Mouse (Mus musculus) Patski (cell line): ENCODE results near the gene Tex264. TPM values are rescaled to one million over a fixed set of nuclear protein-coding genes. Genes with fewer than 3 reads are reported as not detected.

Source experiments
- ATAC-seq: fragments of 100-300 bp; one replicate; pipeline ENCODE4 v1.8.0; 2021
- CTCF ChIA-PET: fragments of 350-600 bp; sonication (Branson Sonifier 250); formaldehyde crosslinking; loops from one replicate; lab custom pipeline; 2022; ENCODE audit warnings: inconsistent platforms; lab: Charles Lee
- POLR2A ChIA-PET: fragments of 350-600 bp; sonication (Branson Sonifier 250); formaldehyde crosslinking; loops from one replicate; lab custom pipeline; 2022; ENCODE audit warnings: antibody characterized with exemption, inconsistent platforms; lab: Charles Lee
- DNase-seq: peaks from one replicate; pipeline ENCODE4 v3.0.0-alpha.2; 2011; ENCODE audit warnings: low read depth, low spot score
- H3K27me3 ChIP-seq: fragments of 371-371 bp; one replicate; pipeline ENCODE4 v1.5.1; 2021
- CTCF ChIP-seq: fragments of 100-300 bp; IDR thresholded peaks from one replicate; pipeline ENCODE4 v1.5.1; 2021
- in situ Hi-C: fragments of 300-500 bp; cut with MboI; formaldehyde crosslinking; loops from 3 replicates; pipeline ENCODE4 v1.11.1; 2018; ENCODE audit warnings: low pct_unique_long_range_greater_than_20kb, mixed read lengths
- polyA plus RNA-seq: library from polyadenylated mRNA; unstranded; gene quantifications from one replicate; pipeline ENCODE4 v1.2.3, GENCODE M21; 2021

Tex264 gene
- polyA plus RNA-seq, 1 experiment from 2014 or later: 162 TPM

DNA sequence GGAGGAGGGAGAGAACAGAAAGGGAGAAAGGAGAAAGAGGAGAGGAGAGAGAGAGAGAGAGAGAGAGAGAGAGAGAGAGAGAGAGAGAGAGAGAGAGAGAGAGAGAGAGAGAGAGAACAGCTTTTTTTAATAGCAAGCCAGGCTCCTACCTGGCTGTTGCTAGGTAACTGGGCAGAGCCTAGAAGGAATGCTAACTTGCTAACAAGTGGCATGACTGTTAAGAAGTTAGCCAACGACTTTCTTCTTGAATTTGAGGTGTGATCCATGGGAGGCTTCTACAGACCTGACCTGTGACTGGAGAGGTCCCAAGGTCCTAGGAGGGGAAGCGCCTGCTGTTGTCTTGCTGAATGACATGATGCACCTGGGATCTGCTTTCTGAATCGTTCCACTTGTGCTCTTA lies 71.1 kb downstream of the Tex264 start:
- POLR2A ChIA-PET: interaction anchor here (1.1 kb wide), 1 partner anchor 102 kb away, joined by 3 read pairs; no protein-coding TSS in a partner anchor
- no peak for DNase-seq
- ATAC-seq: no peak

DNA sequence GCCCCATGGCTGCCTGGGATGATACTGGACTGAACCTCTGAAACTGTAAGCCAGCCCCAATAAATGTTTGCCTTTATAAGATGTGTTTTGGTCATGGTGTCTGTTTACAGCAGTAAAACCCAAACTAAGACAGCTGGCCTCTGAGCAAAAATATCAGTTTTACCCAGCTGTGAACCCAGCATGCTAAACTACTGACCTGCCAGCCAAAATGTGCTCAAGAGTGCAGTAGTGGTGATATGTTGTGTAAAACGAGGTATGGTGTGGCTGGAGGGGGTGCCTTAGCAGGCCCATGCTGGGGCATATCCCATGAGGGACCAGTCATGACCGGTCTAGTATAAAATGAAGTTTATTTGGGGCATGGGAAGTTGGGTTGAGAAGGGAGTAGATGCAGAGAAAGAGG lies 71.8 kb downstream of the Tex264 start:
- POLR2A ChIA-PET: interaction anchor here (0.5 kb wide), 1 partner anchor 22 kb away, joined by 3 read pairs; no protein-coding TSS in a partner anchor
- TF ChIP-seq CTCF: no peak
- ATAC-seq (no peak), DNase-seq (no peak)
- H3K27me3 ChIP-seq: peaks cover 33% of the 10 kb centered on the region
- CTCF ChIA-PET: no interaction called here
- in situ Hi-C loops: no loop called here

More for the DNA sequence above, 71.1 kb downstream of the Tex264 start:
- H3K27me3 ChIP-seq: peaks cover 33% of the 10 kb centered on the region
- CTCF ChIA-PET: interaction anchor here (1.9 kb wide), 1 partner anchor 11 kb away, joined by 6 read pairs; the partner anchor contains the start of gene Iqcf6
- no peak for TF ChIP-seq CTCF
- in situ Hi-C loops: no loop called here

DNA sequence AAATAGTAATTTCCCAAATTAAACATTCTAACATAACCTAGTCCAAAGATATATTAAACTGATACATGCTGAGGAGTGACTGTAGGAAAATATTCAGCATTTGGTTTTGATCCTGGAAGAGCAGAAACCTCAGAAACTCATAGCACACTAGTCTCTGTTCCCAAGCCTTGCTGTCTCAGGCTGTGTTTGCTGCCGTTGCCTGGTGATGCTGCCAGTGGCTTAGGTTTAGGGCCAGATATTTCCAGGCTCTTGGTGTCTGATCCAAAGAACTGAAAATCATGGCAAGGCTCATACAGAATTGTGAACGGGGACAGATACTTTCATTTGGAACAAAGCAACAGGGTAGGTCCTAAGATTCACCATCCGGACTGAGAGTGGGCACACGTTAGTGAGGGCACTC lies 75.0 kb downstream of the Tex264 start:
- CTCF ChIA-PET: no interaction called here
- POLR2A ChIA-PET: no interaction called here

More for the DNA sequence above, 75.0 kb downstream of the Tex264 start:
- DNase-seq (no peak), ATAC-seq (no peak)
- TF ChIP-seq CTCF: no peak
- in situ Hi-C loops: no loop called here
- peaks cover 10% of the 10 kb centered on the region for H3K27me3 ChIP-seq

Other genes starting within 250 kb of the Tex264 start
- 10.8 TPM for gene Acy1, start 247.6 kb downstream of the Tex264 start, polyA plus RNA-seq
- 31.2 TPM for gene Abhd14b, start 238.5 kb downstream of the Tex264 start, polyA plus RNA-seq
- gene Abhd14a, start 238.2 kb downstream of the Tex264 start, polyA plus RNA-seq: 25.2 TPM
- 83.4 TPM for gene Pcbp4, start 232.6 kb downstream of the Tex264 start, polyA plus RNA-seq
- 0.05 TPM for gene Gpr62, start 220.0 kb downstream of the Tex264 start, polyA plus RNA-seq
- 29.9 TPM for gene Rrp9, start 210.0 kb downstream of the Tex264 start, polyA plus RNA-seq
- gene Parp3, start 209.0 kb downstream of the Tex264 start, polyA plus RNA-seq: 58.0 TPM
- gene Iqcf1, start 186.0 kb downstream of the Tex264 start, polyA plus RNA-seq: not detected
- gene Iqcf5, start 171.4 kb downstream of the Tex264 start, polyA plus RNA-seq: not detected
- not detected for gene Iqcf3, start 124.3 kb downstream of the Tex264 start, polyA plus RNA-seq
- gene Iqcf4, start 114.9 kb downstream of the Tex264 start, polyA plus RNA-seq: not detected
- gene Iqcf6, start 59.3 kb downstream of the Tex264 start, polyA plus RNA-seq: not detected
- not detected for gene Grm2, start 29.8 kb downstream of the Tex264 start, polyA plus RNA-seq
- gene Rad54l2, start 103.3 kb upstream of the Tex264 start, polyA plus RNA-seq: 13.1 TPM
- gene Dcaf1, start 135.9 kb upstream of the Tex264 start, polyA plus RNA-seq: 30.8 TPM
- 45.3 TPM for gene Rbm15b, start 201.5 kb upstream of the Tex264 start, polyA plus RNA-seq
- gene Manf, start 206.1 kb upstream of the Tex264 start, polyA plus RNA-seq: 319 TPM